Mouse (Mus musculus): ENCODE measurements around the gene Bloc1s5. TPM values are rescaled to one million over a fixed set of nuclear protein-coding genes. Genes with fewer than 3 reads are reported as not detected.

The Bloc1s5 gene
- total RNA-seq (2023), result 6.7 TPM

DNA sequence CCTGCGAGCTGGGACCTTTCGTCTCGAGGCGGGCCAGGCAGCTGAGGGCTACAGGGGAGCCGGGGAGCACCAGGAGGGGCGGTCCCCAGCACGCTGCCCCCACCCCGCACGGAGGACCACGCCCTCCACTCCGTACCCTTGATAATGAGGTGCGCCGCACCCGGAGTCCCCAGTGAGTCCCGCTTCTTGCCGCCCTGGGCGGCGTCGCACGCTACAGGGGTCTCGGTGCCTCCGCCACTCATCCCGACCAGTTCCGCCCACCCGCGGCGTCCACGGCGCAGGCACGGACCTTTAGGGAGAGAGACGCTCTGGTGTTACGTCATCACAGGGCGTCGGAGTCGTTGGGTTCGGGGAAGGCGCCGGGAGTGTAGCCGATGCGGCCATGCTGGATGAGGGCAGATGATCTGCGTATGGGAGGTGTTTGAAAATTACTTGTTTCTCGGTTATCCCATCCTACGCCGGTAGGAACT, at the start of gene Bloc1s5:
TSS of gene Bloc1s5 (minus strand) at position 310 of the 470 bp plus-strand sequence.

DNA sequence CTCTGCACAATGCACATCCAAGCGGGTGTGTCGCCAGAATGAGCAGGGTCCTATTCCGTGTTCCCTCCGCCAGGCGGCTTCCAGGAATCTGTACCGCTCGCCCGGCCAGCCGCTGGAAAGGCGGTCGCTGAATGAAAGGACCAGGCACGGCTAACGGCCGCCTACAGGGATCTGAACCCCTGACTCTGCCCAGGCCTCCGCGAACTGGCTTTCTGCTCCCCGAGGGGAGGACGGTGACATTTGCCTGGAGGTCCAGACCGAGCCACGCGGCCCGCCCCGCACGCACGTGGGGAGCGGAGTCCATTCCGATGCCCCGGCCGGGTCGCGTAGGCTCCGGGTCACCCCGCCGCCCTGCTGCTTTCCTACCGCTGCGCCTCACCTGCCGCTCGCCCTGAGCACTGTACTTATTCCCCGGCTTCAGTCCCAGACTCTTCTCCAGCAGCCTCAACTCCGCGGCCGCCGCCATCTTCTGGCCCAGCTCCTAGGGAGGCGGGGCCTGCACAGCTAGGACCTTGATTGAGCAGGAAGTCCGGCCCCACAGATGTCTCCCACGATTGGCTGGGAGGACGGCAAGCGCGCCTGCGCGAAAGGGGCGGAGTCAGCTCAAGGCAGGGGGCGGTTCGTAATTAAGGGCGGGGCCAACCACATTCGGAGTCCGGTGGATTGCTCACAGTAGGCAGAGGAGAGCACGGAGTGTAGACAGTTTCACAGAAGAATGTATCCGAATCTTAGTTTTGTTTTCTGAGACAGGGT, 23.8 kb upstream of the Bloc1s5 start, which contains the start of gene Eef1e1:
TSS of gene Eef1e1 (minus strand) at position 531 of the 753 bp plus-strand sequence.

Other genes with a start within 250 kb of the Bloc1s5 start
- 34.5 TPM for gene Txndc5, start 106.3 kb downstream of the Bloc1s5 start, total RNA-seq (2023)
- 27.9 TPM for gene Eef1e1, start 23.9 kb upstream of the Bloc1s5 start, total RNA-seq (2023)

Data from CD4-positive naive resting alpha-beta T cell, adult 57 days (primary cell).